Mouse (Mus musculus): ENCODE results near the gene Klc1.
"Not testable (repeated sequence)": the region's sequence is repeated elsewhere in the genome, so short reads cannot be mapped to it uniquely, and the experiment has no call there.

Gene Klc1

DNA sequence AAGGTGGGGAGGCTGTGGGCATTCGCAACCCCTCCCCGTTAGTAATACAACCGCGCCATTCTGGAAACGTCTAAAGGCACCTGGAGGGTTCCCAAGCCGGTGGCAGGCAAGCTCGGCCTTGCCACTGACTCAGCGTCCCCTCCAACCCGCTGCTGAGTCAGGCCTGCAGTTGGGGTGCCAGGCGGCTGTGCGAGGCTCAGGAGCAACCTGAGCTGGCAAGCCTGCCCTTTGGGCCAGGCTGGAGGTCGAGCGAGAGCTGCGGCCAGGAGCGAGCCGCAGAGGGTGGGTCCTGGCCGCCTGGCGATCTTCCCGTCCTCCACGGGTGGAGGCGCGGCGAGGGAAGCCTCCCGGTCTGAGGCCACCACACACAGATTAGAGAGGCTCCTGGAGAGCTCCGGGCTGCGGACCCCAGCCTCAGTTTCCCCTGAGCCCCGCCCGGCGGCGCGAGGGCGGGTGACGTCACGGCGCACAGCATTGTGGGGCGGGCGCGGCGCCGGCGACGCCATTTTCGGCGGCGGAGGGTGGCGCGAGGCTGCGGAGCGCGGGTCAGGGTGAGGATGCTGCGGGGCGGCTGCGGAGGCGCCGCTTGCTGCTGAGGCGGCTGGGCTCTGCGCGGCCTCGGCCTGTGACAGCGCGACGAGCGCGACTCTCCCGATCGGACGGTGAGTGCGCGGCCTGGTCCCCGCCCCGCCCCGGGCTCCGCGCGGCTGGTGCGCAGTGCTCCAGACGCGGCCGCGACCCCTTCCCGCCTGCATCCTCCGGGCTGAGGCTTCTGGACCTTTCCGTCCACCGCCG is at the start of gene Klc1:
Klc1 (plus strand) TSS at position 469 of the 795 bp plus-strand sequence.
- DNase-seq (ENCODE audit: low spot score in 2 of 2): peak; percentile 65 to 73

DNA sequence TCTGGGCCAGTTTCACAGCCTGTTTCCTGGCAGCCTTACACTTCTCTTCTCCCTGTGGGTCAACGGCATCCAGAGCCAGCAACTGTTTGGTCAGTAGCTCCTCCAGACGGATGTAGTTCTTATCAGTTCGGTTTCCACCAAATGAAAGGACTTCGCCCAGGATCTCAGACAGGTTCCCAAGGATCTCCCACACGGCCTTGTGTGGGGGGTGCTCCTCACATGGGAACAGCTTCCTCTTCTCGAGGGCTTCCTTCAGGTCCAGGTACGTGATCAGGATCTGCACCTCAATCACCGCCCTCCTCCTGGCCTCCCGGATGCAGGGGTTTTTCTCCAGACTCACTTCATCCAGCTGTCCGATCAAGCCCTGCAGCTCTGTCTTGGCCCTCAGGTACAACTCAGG is 48.6 kb upstream of the Klc1 start:
- DNase-seq (ENCODE audit: low spot score in 2 of 2): no peak

DNA sequence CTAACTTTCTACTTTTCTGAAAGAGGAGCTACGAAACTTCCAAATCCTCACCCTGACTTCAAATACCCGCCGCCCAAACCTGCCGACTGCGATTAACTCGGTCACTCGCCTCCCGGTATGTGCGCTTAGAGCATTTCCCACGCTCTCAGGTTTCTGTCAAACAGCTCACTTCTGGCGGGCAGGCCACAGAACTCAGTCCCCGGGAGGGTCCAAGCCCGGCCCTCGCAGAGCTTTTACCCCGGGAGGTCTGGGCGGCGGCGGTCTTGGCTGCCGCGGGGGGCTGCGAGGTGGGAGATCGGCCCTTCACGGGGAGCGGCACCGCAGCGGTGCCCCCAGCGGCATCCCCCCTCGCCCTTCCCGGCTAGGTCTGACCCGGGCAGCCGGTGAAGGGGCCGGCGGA is 46.2 kb upstream of the Klc1 start:
- DNase-seq (ENCODE audit: low spot score in 2 of 2): no peak

DNA sequence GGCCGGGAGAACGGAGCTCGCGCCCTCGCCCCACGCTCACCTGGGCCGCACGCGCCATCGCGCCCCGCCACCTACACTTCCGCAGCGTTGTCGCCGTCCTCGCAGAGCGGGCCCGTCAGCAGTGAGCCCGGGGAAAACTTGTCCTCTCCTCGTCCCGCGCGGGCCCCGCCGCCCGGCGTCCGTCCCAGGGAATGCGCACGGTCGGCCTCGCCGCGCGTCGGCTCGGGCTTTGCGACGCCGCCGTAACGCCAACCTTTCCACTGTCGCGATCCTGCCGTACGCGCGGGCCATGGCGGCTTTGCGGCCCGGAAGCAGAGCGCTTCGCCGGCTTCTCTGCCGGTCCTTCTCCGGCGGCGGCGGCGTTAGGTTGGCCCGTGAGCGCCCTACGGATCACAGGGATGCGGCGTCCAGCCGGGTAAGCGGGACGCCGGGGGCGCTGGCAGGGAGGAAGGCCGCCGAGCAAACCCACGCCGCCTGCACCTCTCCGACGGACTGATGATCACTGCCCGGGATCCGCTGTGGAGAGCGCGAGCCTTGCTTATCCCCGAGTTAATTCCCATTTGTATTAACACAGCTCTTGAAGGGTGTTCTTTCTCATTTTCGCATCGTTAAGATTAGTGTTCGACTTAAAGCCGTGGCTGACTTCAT is 45.5 kb upstream of the Klc1 start, which contains the start of the genes Bag5 and Apopt1:
Bag5 (minus strand) TSS at position 254 of the 648 bp plus-strand sequence.
Apopt1 (plus strand) TSS at position 258 of the 648 bp plus-strand sequence.
- DNase-seq (ENCODE audit: low spot score in 2 of 2): peak; percentile 85 to 89

DNA sequence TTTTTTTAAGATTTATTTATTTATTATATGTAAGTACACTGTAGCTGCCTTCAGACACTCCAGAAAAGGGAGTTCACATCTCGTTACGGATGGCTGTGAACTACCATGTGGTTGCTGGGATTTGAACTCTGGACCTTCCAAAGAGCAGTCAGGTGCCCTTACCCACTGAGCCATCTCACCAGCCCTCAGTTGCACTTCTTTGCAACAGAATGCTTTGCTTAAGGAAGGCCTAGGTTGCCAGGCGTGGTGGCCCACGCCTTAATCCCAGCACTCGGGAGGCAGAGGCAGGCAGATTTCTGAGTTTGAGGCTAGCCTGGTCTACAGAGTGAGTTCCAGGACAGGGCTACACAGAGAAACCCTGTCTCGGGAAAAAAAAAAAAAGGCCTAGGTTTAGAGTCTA is 44.8 kb upstream of the Klc1 start:
- DNase-seq (ENCODE audit: low spot score in 2 of 2): not testable (repeated sequence)

DNA sequence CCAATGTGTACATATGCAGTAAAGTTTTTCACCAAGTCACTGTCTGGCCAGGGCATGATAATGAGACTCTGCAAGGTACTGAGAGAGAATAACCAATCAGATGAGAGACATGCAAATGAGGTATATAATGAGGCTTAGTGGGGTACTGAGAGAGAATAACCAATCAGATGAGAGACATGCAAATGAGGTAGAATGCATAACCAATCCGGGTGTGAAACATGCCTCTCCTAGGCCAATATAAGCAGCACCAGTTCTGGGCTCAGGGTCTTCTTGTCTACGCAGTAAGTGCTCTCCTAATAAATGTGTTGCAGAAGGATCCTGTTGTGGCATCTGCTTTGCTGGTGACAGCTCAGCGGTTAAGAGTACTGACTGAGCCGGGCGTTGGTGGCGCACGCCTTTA is 42.1 kb upstream of the Klc1 start:
- DNase-seq (ENCODE audit: low spot score in 2 of 2): no peak

DNA sequence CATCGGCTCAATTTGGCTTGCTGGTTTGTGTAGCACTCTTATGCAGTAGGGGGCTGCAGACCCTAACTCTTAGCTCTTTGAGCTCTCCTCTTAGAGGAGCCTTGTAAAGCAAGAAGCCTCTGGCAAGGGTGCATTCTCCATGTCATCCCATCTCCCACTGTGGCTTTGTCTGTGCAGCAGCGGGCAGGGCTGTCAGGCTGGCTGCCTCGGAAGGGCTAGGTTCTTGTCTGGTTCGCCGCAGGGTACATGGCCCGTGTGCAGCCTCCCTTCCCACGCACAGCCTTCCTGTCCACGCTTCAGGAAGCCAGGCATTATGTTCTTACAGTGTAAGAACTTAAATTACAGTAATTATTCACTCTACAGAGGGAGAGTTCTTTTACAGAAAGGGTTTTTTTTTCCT is 40.0 kb upstream of the Klc1 start:
- DNase-seq (ENCODE audit: low spot score in 2 of 2): no peak

DNA sequence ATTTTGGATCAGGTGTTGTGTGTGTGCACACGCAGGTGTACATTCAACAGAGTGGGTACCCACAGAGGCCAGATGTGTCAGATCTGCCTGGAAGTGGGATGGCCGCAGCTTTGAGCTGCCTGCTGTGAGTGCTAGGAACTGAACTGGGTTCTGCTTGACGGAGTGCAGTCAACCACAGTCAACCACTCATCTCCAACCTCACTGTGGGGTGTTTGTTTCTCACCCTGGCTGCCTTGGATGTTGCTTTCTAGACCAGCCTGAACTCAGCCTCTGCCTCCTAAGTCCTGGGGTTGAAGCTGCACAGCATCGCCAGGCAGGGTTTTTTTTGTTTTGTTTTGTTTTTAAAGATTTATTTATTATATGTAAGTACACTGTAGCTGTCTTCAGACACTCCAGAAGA is 38.4 kb upstream of the Klc1 start:
- no peak for DNase-seq (ENCODE audit: low spot score in 2 of 2)

DNA sequence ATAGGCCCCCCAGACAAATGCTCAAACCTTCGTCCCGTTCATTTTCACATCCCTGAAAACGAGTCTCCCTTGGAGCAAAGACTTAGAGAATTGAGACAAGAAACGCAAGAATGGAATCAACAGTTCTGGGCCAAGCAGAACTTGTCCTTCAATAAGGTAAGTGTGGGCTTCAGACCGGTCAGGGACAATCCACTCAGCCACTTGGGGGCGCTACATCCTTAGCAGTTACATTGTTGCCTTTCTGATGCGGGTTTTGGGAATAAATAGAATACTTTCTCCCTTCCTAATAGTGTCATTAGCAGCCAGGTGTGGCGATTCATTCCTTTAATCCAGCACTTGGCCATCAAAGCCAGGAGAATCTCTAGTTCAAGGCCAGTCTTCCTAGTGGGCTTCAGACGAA is 36.0 kb upstream of the Klc1 start:
- DNase-seq (ENCODE audit: low spot score in 2 of 2): no peak

DNA sequence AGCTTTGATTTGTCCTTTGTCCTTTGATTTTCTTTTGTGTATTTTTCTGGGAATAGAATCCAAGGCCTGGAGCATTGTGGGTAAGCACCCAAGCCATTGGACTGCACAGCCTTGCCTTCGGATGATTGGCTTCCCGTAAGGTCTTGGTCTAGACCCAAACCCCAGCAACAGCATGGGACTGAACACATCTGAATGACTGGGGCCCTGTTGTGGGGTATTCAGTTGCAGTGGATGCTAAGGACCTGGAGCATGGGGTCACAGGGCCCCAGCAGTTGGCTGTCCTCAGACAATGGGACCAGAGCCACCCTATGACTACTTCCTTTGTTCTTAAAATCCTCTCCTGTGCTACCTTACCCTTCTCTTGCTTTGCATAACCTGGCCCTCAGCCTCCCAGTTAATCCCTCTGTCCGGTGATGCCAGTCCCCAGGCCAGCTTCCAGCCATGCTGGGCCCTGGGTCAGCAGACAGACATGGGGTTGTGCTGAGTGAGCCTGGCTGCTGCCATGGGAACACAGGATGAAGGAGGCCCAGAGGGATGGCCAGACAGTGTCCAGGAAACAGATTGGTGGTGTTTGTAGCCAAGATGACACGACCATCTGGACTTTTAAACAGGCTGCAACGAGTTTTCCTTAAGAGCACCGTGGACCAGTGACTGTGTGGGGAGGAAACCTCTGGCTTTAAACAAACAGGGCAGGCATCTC is 33.9 kb upstream of the Klc1 start:
- no peak for DNase-seq (ENCODE audit: low spot score in 2 of 2)

DNA sequence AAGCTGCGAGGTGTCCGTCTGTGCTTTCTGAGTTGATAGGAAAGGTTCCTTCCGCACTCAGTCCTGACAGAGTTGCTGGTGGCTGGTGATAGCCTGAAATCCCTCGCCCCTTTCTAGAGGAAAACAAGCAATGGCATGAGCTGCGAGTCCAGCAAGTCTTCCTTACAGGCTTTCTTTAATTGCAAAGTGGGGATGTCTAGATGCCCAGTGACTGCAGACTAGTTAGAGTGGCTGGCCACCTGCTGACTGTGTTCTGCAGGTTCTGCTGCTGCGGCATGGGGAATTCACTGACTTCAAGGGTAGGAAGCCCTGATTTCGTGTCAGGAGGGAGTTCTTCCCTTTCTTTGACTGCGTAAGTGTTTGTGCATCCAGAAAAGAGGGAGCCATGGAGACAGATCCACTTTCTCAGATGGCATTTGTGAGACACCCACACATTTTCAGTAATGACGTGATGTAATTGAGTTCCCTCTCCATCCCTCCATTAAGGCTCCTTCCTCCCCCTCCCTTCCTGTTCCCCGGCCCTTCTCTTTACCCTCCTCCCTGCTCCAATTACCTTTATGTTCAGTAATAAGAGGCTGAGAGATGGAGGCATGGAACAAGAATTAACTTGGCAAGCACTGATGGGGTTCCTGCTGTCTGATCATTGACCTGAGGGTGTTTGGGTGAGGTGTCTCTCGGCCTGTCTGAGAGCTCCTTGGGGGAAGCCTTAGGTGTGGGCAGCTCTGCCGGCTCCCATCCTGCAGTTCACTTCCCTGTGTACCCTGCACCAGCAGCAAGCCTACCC is 33.1 kb upstream of the Klc1 start:
- DNase-seq (ENCODE audit: low spot score in 2 of 2): no peak

DNA sequence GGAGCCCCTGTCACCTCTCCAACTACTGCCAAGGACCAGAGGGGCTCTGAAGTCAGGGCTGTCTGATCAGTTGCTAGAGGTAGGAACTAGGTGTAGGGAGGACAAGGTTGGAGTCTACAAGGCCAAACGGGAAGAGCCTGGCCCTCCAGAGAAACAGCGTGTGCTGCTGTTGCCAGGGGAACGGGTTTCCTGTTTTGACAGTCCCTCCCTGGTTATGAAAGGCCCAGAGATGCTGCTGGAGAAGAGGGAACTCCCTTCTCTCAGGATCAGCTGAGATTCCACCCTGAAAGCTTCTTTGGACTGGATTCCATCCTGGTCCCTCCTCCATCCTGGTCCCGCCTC is 32.6 kb upstream of the Klc1 start:
- no peak for DNase-seq (ENCODE audit: low spot score in 2 of 2)

DNA sequence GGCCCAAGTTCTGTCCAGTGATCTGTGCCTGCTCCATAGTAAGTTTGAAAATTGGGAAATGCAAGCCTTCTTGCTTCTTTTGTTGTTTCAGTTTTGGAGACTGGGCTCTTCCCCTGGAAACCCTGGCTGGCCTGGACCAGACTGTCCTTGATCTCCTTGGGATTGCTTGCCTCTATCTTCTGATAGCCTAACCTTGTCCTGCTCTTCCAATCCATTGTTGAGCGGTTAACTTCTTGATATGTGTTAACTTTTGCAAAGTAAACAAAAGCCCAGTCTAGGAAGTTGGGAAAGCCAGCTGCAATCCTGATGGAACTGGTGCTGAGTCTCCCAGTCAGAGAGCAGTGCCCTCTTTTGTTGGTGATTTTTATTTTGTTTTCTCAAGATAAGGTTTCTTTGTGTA is 30.7 kb upstream of the Klc1 start:
- DNase-seq (ENCODE audit: low spot score in 2 of 2): no peak

DNA sequence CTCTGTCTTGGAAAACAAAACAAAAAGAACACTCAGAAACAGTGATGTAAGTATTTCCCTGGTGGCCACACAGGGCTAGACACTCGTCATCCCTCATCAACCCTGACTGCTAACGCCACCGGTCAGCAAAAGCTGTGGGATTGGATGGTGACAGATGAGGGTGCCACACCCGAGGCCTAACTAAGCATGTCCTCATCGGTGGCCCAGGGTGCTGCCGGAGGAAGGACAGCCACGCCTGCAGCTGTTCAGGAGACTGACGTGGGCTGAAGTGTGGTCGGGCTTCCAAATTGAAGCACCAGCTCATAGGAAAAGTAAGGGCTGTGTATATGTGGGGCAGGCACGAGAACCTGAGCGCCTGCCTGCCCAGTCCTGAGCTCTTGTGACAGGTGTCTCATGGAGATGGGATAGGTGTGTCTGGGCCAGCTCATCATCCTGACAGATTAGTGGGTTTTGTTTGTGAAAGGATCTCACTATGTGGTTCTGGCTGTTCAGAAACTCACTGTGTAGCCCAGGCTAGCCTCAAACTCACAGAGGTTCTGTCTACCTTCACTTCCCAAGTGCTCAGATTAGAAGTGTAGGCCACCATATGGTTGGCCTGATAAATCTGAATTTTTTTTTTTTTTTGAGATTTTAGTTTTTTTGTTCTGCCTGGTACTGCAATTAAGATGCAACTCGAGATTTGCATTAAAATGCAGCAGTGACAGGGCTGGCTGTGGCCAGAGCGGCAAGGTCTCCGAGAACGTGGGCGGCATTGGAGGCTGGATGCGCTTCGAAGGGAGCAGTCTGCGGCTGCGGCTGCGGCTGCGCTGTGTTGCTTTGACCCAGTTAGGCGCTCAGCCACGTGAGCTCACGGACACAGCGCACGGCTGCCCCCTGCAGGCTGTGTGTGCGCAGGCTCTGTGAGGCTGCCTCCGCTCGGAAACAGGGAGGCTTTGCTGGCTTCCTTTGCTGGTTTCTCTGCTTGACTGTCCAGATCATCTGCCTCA is 26.5 kb upstream of the Klc1 start:
- DNase-seq (ENCODE audit: low spot score in 2 of 2): peak; percentile 71 to 77

DNA sequence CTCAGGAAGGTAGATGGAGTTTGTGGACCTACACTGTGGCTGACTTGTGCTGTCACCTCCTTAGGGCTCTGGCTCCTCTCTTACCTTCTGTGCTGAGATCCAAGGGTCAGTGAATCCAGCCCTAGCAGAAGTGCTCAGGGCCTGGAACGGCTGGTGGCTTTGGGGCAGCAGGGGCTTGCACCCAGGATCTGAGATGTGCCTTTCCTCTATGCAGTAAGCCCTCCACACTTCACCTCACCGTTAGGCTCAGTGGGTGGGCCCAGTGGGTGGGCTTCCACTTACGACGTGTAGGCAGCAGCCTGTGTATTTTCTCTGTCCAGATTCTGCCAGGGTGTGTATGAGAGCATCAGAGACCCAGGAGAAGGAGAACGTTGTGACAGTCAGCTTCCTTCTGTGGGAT is 25.7 kb upstream of the Klc1 start:
- no peak for DNase-seq (ENCODE audit: low spot score in 2 of 2)

DNA sequence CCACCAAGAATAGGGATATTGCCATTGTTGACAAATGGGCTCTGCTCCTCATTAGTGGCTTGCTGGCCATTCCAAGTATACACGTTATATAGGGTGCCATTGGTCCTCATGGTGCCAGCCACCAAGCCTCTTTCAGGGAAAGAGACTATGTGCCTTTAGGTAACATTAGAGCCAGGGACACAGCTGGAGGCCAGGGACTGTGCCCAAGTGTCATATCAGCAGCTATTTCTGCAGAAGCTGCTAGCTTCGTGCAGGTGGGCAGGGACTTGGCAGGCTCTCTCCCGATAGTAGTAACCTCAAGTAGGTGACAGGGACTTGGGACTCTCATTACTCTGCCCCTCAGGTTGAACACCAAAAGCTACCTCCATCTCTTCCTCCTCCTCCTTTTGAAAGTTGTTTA is 23.7 kb upstream of the Klc1 start:
- no peak for DNase-seq (ENCODE audit: low spot score in 2 of 2)

DNA sequence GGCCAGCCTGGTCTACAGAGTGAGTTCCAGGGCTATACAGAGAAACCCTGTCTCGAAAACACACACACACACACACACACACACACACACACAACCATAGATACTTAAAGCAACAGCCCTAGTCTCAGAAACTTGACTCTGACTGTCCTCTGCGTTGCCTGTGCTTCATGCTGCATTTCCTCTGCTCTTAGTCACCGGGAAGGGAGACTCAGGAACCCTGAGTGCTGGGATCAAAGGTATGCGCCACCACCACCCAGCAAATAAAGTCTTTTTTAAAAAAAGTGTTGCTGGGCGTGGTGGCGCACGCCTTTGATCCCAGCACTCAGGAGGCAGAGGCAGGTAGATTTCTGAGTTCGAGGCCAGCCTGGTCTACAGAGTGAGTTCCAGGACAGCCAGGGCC is 22.0 kb upstream of the Klc1 start:
- not testable (repeated sequence) for DNase-seq (ENCODE audit: low spot score in 2 of 2)

DNA sequence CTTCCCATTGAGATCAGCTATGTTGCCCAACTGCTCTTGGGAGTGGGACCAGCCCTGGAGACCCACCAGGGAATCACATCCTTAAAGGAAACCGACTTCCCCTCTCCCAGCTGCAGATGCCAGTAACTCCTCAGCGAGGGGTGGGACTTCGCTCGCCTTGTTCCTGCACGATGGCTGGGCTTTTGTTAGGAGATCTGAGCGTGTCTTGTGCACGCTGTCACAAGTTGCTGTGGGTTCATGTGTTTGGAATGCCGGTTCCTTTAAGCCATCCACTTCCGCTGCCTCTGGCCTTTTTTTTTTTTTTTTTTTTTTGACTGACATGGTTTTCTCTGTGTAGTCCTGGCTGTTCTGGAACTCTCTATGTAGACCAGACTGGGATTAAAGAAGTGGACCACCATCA is 21.3 kb upstream of the Klc1 start:
- DNase-seq (ENCODE audit: low spot score in 2 of 2): no peak

DNA sequence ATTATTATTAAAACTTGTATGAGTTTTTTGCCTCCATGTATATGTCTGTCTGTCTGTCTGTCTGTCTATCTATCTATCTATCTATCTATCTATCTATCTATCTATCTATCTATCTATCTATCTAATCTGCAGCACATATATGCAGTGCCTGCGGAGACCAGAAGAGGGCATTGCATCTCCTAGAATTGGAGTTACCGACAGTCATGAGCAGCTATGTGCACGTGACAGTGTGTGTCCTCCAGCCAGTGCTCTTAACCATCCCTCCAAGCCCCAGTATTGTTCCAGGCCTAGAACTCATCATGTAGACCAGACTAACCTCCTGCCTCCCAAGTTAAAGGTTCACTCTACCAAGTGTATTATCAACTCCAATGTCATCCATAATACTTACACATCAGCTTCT is 19.9 kb upstream of the Klc1 start:
- no peak for DNase-seq (ENCODE audit: low spot score in 2 of 2)

DNA sequence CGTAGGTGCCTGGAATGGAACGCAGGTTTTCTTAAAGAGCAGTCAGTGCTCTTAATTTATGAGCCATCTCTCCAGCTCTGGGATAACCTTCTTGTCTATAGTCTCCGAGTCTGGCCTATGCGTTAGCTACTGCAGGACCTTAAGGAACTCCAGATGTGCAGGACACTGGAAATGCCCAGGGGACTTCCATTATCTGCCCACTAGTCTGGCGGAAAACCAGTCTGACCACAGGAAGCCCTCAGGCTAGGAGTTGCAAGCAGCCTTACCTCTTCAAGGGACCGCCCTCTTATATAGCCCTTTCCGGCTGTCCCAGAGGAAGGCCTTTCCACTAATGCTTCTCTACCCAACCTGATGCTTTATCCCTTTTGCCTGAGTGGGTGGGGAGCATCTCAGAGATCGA is 17.3 kb upstream of the Klc1 start:
- no peak for DNase-seq (ENCODE audit: low spot score in 2 of 2)

DNA sequence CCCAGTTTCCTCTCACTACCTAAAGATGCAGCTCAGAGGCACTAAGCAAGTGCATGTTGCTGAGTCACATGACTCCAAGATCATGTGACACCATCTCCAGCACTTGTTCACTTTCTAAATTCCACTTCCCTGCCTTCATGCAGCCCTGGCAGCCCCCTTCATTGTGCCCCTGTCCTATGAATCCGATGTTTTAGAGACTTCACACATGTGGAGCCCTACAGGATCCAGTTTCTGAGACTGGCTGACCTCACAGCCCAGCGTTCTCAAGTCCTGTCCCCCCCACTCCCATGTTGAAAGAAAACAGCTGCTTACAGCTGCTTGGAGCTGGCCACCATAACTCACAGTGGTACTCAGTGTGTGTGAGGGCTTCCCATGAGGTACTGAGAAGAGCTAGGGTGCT is 15.2 kb upstream of the Klc1 start:
- peak in 1 of 2 experiments; percentile 37 for DNase-seq (ENCODE audit: low spot score in 2 of 2)

Data from urinary bladder, adult 18-20 months (tissue).